Mouse (Mus musculus): ENCODE results near the gene Mrps7.

The Mrps7 gene

DNA sequence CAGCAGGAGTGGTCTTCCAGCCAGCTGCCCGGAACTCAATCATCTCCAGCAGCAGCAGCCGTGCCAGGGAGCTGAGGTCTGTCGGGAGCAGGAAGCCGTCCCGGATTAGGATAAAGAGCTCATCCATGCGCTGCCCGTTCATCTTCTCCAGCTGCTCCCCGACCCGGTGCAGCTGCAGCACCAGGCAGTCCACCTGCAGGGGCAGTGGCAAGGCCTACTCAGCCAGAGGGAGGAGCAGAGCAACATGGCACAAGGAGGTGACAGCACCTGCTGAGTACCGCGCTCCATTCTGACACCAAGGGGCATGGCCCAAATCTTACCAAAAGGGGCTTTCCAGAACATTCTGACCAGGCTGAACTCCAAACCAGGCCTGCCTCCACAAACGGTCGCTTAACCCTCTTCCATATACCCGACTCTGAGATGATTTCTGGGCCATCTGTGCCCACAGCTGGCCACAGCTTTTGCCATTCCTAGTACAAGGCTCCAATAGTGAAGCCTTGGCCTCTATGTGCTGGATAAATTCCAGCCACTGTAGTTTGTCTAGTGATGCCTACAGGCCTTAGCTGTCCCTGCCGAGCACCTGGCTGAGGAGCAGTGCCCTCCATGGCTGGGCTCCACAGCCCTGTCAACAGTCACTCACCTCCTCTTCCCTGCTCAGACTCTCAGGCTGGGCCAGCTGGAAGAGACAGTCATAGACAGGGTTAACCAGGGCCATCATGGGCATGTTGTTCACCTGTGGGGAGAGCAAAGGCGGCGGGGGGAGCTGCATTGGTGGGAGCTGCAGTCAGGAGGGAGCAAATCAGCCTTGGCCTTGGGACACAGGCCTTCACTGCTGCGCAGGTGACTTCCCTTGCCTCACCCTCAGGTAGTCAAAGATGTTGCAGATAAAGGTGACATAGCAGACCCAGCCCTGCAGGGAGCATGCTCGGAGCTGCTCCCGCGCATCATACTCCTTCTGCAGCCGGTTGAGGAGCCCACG, 5.0 kb downstream of the Mrps7 start:
- DNase-seq (ENCODE audit: low spot score in 2 of 2) = no peak

DNA sequence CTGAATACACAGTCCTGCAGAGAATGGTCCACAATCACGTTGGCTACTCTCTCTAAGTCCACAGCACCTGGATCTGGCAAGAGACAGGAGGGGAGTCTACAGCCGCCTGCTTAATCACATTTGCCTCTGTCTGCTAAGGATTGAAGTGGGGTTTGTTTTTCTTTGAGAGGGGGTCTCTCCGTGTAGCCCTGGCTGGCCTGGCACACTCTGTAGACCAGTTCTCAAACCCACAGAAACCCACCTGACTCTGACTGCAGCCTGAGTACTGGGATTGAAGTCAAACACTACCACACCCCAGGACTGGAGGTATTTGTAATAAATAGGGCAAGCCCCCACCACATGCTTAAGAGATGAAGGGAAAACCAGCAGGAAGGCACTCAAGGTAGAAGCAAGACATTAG, 5.9 kb downstream of the Mrps7 start:
- no peak for DNase-seq (ENCODE audit: low spot score in 2 of 2)

DNA sequence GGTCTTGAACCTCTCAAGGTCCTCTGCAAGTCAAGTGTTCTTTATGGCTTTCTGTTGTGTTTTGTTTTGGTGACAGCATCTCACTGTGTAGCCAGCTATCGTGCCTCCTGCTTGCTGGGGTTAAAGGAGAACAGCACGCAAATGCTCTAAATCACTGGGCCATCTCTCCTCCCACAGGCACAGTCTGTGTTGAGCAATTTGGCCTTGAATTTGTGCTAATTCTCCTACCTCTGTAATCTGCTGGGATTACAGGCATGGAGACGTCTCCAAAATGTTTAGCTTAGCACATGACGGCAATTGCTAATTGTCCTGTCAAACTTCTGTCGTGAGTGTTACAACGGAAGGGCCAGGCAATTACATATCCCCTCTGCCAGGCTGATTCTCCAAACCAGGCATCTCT, 7.4 kb downstream of the Mrps7 start:
- DNase-seq (ENCODE audit: low spot score in 2 of 2) = no peak

DNA sequence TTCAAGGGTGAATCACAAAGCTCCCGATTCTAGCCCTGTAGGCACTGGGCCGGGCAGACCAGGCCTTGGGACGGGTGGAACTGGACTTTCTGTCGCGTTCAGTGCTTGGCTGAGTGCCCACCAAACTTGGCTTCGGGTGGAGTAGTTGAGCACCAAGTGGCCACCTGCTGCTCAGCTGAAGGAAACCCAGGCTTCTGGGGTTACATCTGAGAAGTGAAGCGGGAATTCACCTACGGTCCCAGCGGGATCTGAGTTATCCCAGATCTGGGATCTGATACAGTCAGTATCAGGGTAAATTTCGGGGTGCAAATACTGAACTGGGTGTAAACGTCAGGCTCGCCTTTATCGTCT, 8.3 kb downstream of the Mrps7 start:
- DNase-seq (ENCODE audit: low spot score in 2 of 2) = peak; percentile 35 to 43

- DNase-seq (ENCODE audit: low spot score in 2 of 2) = peak; percentile 54 to 70
Observed at GRCm38 (mm10) chr11:115612410-115613137, 8.8 kb downstream of the Mrps7 start, which contains the start of gene Mif4gd. Gene Mif4gd, minus strand, starts transcription at chr11:115612969.

DNA sequence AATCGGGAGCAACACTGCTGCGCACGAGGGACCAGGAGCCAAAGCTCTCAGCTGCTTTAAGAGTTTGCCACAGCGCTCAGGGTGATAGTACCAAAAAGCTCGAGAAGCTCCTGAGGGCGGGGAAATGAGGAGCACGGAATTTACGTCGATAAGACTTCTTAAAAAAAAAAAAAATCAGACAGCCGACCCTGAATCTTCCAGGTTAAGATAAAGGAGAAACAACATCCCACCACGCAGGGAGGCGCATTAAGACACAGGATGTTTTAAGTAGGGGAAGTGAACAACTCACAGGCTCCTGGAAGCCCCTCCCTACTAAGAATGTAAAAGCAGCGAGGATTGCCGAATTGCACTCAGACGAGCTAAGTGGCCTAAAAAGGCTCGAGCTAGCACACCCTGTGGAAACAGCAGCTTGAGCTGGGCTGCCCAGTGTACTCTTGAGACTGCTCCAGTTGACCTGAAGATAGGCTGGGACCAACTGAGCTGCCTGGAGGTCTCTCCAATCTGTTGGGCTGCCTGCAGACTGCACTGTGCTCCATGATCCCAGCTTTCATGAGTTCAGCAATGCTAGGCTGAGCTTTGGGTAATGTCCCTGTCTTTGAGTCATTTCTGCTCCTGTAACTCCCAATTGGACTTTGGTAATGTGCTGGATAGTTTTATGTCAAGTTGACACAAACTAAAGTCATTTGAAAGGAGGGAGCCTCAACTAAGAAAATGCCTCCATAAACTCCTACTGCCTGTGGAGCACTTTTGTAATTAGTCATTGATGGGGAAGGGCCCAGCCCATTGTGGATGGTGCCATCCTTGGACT, 9.6 kb downstream of the Mrps7 start:
- no peak for DNase-seq (ENCODE audit: low spot score in 2 of 2)

DNA sequence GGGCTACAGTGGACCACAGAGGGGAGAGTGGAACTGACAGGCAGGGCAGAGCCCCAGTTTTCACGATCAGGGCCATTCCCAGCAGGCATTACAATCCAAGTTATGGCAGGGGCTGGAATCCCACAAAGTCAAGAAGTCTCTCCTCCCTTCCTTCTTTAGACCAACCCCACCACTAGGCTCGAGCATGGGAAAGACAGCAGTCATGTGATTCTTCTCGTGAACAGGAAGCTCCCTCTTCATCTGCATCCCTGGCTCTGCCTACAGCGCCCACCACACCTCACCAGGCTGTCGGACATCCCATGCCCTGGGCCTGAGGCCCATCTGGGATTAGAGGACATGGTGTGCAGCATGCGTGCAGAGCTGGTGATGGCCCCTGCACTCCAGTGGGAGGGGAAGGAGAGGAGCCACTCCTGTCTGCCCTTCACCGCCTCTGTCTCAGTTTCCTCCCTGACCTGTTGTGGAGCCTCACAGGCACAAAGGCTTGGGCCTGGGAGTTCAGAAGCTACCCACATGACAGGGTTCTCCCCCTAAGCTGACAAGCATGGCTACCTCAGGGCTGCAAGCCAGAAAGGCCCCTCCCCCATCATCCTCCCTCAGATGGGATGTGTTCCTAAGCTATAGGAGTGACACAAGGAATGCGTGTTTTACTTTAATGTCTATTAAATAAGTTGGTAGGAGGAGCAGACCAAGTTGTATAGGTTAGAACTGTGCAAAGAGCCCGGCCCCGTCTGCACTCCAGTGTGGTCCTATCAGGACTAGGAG, 10.8 kb downstream of the Mrps7 start:
- no peak for DNase-seq (ENCODE audit: low spot score in 2 of 2)

GRCm38 (mm10) chr11:115615108-115615825, 11.5 kb downstream of the Mrps7 start:
- no peak for DNase-seq (ENCODE audit: low spot score in 2 of 2)

DNA sequence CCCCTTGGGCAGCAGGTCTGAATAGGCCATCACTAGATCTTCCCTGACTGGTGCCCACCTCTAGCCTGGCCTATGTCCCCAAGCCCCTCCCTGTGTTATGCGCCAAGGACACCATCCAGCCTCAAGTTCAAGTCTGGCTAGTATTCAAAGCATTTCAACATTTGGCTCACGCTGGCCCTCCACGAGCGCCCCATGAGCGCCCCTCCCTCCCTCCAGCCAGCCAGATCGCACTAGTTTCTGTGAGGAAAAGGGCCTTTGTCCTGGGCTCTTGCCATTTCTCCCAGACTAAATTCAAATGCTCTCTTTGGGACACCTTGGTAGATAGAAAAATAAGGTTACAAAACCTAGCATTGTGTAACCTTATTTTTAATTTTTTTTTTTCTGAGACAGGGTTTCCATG, 12.2 kb downstream of the Mrps7 start:
- DNase-seq (ENCODE audit: low spot score in 2 of 2) = no peak

GRCm38 (mm10) chr11:115616371-115616770, 12.6 kb downstream of the Mrps7 start:
- DNase-seq (ENCODE audit: low spot score in 2 of 2) = no peak

GRCm38 (mm10) chr11:115616893-115617292, 13.2 kb downstream of the Mrps7 start:
- no peak for DNase-seq (ENCODE audit: low spot score in 2 of 2)

DNA sequence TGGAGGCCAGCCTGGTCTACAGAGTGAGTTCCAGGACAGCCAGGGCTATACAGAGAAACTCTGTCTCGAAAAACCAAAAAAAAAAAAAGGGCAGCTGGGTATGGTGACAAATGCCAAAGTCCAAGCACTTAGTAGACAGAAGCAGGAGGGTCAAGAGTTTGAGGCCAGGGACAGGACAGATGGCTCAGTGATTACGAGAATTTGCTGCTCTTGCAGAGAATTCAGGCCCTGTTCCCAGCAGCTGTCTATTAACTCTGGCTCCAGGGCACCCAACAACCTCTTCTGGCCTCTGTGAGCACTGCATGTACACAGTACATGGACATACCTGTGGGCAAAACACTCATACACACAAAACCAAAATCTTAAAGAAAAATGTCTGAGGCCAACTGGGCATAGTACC, 14.3 kb downstream of the Mrps7 start:
- DNase-seq (ENCODE audit: low spot score in 2 of 2) = no peak

- no peak for DNase-seq (ENCODE audit: low spot score in 2 of 2)
Observed at GRCm38 (mm10) chr11:115618732-115619516, 15.2 kb downstream of the Mrps7 start.

DNA sequence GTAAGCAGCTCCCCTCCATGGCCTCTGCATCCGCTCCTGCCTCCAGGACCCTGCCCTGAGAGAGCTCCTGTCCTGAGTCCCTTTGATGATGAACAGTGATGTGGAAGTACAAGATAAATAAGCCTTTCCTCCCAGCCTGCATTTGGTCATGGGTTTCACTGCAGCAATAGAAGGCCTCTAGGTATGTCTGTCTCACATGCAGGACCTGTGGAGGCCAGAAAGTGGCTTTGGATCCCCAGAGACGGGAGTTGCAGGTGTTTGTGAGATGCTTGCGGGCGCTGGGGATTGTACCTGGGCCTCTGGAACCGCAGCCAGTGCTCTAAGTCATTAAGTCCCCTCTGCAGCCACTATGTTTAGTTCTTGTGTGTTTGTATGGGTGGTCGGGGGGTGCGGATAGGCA, 16.2 kb downstream of the Mrps7 start:
- DNase-seq (ENCODE audit: low spot score in 2 of 2) = no peak

DNA sequence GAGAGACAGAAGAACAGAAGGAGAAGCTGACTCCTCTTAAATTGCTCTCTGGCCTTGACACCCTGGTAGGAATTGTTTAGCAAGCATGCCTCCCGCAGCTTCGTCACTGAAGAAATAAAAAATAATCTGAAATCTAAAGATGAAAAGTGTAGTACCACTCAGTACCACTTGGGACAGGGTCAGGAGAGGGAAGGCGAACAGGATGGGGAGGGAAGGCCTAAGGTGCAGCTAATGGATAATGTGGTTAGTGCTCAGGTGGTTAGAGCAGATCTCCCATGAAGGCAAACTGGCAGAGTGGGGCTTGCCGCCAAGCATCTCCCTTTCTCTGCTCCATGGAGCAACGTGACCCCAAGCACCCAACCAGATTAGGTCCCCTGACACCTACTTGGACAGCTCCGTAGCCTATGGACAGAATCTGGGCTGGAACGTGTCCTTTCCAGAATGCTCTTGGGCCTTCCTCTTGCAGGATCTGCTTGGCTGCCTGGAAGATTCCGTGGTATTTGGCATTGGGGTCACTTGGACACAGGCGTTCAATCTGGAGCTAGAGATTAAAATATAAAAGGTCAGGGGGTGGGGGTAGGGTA, 19.9 kb downstream of the Mrps7 start:
- DNase-seq (ENCODE audit: low spot score in 2 of 2) = no peak

- no peak for DNase-seq (ENCODE audit: low spot score in 2 of 2)
Observed at GRCm38 (mm10) chr11:115625877-115626276, 22.2 kb downstream of the Mrps7 start.

DNA sequence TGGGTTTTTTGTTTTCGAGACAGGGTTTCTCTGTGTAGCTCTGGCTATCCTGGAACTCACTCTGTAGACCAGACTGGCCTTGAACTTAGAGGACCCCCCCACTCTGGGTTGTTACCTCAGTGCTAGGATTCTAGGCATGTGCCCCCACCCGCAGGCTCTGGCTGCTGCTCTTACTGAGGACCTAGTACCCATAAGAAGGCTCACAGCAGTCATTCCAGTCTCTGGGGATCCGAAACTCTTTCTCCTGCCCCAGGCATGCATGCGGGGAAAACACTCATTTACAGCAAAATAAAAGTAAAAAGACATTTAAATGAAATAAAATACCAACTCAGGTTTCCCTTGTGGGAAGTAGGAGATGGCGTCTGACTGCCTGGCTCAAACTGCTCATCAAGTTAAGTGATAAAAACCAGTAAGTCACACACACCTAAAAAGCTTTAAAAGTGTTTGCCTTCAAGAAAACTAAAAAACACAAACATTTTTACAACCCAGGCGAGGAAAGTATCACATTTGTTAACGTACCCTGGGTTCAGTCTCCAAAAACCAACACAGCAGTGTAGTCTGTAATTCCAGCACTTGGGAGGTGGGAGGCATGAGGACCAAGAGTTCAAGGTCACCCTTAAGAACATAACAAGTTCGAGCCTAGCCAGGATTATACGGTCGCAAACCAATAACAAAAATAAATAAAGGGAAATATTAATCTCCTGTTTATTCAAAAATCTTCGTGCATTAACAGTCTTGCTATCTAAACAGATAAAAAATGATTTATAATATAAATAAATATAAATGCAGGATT, 23.3 kb downstream of the Mrps7 start:
- no peak for DNase-seq (ENCODE audit: low spot score in 2 of 2)

DNA sequence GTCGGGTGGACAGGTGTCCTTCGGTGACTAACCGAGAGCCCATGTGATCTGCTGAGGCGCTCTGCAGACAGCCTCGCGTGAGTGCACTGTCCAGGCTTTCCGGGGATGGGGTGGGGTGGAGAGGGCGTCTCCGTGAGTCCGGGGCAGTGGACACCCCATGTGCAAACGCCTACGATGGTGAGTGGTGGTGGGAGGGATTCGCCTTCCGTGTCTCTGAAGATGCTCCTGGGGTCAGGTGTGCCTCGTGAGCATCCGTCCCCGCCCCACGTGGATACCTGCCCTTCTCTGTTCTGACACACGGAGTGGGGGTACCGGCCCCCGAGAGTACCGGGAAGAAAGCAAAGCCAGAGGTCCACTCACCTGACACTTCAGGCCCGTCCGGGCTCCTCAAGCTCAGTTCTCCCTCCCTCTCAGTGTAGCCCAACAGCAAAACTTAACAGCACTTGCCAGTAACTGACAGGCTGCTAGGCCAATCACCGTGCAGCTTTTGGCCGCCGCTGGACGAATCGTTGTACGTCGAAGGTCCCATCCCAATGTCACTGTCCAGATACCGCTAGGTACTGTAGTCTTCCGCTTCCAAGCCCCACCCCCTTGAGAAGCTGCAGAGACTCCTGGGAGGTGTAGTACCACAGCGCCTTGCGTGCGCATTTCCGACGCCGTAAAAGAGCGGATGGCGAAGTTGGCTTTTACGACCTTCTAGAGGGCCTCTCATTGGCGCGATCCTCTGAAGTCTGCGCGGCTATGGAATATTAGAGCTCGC, 24.2 kb downstream of the Mrps7 start, which contains the start of gene Slc25a19:
TSS of gene Slc25a19 (minus strand) at position 591 of the 760 bp plus-strand sequence.
- peak; percentile 98 to 99 for DNase-seq (ENCODE audit: low spot score in 2 of 2)
